Mouse (Mus musculus) hindbrain, embryonic 14.5 days (tissue): ENCODE measurements at regions not wholly inside any gene's neighbourhood (a gene's known extent, or its start where the extent isn't known, plus 50 kb on each side); places are given as distances from the start of the nearest gene placed in this dataset.
"Not testable (repeated sequence)": the region's sequence is repeated elsewhere in the genome, so short reads cannot be mapped to it uniquely, and the experiment has no call there.

Source experiments
- ATAC-seq: fragments of 200-750 bp; cut with Nextera tagmentation; 2 replicates; pipeline ENCODE4 v1.8.0; 2017; ENCODE audit warnings: moderate number of reproducible peaks, mild to moderate bottlenecking, moderate TSS enrichment, moderate library complexity; ENCODE audit not compliant: low FRiP score
- DNase-seq: peaks from one replicate; pipeline ENCODE4 v3.0.0-alpha.2; 2015; ENCODE audit warnings: low spot score
- H3K27ac ChIP-seq: fragments of 300-500 bp; sonication (generic); 2 replicates; pipeline ENCODE4 v1.5.1; 2014; ENCODE audit warnings: mild to moderate bottlenecking, moderate library complexity
- H3K27me3 ChIP-seq: fragments of 300-500 bp; sonication (generic); 2 replicates; pipeline ENCODE4 v1.6.1; 2014; ENCODE audit warnings: mild to moderate bottlenecking, low read length, mixed read lengths; ENCODE audit not compliant: control insufficient read depth, insufficient read depth
- H3K36me3 ChIP-seq: fragments of 300-500 bp; sonication (generic); replicated peaks from 2 replicates; pipeline ENCODE4 v1.6.1; 2014; ENCODE audit not compliant: control insufficient read depth, insufficient read depth
- H3K4me1 ChIP-seq: fragments of 300-500 bp; sonication (generic); replicated peaks from 2 replicates; pipeline ENCODE4 v1.6.1; 2014; ENCODE audit warnings: antibody characterized with exemption, low read length, mixed read lengths; ENCODE audit not compliant: control insufficient read depth, insufficient read depth
- H3K4me2 ChIP-seq: fragments of 300-500 bp; sonication (generic); replicated peaks from 2 replicates; pipeline ENCODE4 v1.6.1; 2014; ENCODE audit warnings: mild to moderate bottlenecking, moderate library complexity
- H3K4me3 ChIP-seq: fragments of 300-500 bp; sonication (generic); replicated peaks from 2 replicates; pipeline ENCODE4 v1.5.1; 2014; ENCODE audit warnings: mild to moderate bottlenecking, low read length
- H3K9ac ChIP-seq: fragments of 300-500 bp; sonication (generic); 2 replicates; pipeline ENCODE4 v1.6.1; 2014
- H3K9me3 ChIP-seq: fragments of 300-500 bp; sonication (generic); 2 replicates; pipeline ENCODE4 v1.6.1; 2016; ENCODE audit warnings: low read length; ENCODE audit not compliant: control insufficient read depth
- WGBS: fragments of 180-500 bp; shearing (Covaris S2); extraction: QIAGEN DNeasy Blood & Tissue Kit; methylation state at CpG from one replicate; pipeline ENCODE4 v1.1.7; 2014; 5-methylcytosine and 5-hydroxymethylcytosine counted together

DNA sequence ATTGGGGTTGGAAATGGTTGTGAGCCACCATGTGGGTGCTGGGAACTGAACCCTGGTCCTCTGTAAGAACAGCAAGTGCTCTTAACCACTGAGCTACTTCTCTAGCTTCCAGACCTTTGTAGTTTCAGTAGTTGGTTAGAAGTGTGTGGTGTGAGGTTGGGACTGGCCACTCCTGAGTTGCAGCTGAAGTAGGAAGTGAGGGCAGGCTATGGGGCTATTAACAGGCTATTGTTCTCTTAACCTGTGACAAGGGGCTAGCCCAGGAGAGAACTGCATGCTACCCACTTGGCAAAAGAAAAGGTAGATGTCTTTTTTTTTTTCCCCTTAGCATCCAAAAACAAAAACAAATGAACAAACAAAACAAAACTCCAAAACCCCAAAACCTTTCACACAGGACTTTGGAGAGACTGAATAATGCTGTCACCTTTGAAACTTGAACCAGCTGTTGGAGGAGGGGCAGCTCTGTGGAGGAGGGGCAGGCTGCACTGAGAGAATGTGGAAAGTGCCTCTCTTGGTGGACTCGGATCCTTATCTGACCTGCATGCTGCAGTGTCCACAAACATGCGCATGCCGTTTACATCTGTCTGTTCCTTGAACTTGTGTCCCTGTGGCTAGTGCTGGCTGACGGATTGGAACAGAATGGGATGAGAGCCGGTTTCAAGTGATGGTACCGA is 149.3 kb upstream of the Unc93a2 start:
- no peaks in the 10 kb centered on the region for H3K36me3 ChIP-seq
- no peak for DNase-seq
- 90% methylated on average over 6 of the region's 6 CpGs for WGBS
- H3K4me2 ChIP-seq: no peak overlapping the region
- H3K27ac ChIP-seq: no peak overlapping the region
- H3K27me3 ChIP-seq: no peaks in the 10 kb centered on the region
- H3K9ac ChIP-seq: no peak overlapping the region
- ATAC-seq: no peak
- no peaks in the 10 kb centered on the region for H3K4me1 ChIP-seq
- no peak overlapping the region for H3K4me3 ChIP-seq
- H3K9me3 ChIP-seq: no peaks in the 10 kb centered on the region

DNA sequence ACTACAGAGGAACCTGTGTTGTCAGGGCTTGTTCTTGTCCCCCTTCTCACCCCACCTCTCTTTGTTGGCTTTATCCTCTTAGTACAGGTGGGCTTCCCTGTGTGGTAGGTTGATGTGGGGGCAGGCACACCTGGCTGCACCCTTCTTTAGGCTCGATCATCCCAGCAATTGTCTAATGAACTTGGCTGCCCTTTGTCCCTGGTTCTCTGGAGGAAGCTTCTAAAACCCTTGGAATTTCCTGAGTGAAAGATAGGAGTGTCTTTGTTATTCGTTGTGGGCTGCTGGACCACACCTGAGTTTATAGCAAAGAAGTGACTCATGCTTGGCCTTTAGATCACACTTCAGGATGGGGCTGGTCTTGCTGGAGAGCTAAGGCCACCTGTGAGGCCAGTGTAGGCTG is 148.3 kb upstream of the Unc93a2 start:
- WGBS: 83% methylated on average over 2 of the region's 2 CpGs
- ATAC-seq: no peak
- no peaks in the 10 kb centered on the region for H3K36me3 ChIP-seq
- H3K4me3 ChIP-seq: no peak overlapping the region
- H3K9ac ChIP-seq: no peak overlapping the region
- DNase-seq: no peak
- H3K4me1 ChIP-seq: no peaks in the 10 kb centered on the region
- H3K9me3 ChIP-seq: no peaks in the 10 kb centered on the region
- H3K27me3 ChIP-seq: no peaks in the 10 kb centered on the region
- H3K4me2 ChIP-seq: no peak overlapping the region
- H3K27ac ChIP-seq: no peak overlapping the region

DNA sequence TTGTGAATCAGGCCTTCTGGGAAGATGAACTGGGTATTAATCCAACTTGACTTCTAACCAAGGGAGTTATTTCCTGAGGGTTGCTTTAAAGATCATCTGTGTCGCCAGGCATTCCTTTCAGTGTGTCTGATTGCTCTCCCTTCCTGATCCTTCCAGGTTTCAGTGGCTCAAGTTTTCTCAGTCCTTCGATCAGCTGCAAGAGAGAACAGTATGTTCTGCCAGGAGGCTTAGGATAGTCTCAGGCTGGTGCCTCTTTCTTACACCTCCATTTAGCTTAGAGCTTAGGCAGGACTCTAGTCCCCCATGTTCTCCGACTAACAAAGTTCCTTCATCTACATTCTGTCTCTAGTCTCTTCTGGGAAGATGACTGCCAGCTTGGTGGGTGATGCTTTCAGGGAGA is 147.4 kb upstream of the Unc93a2 start:
- Histone ChIP-seq H3K27ac (no peak overlapping the region), H3K4me2 (no peak overlapping the region), H3K4me3 (no peak overlapping the region), H3K4me1 (no peaks in the 10 kb centered on the region), H3K9ac (no peak overlapping the region), H3K9me3 (no peaks in the 10 kb centered on the region), H3K27me3 (no peaks in the 10 kb centered on the region), H3K36me3 (no peaks in the 10 kb centered on the region)
- ATAC-seq (no peak), DNase-seq (no peak)
- WGBS: 82% methylated on average over 3 of the region's 3 CpGs

DNA sequence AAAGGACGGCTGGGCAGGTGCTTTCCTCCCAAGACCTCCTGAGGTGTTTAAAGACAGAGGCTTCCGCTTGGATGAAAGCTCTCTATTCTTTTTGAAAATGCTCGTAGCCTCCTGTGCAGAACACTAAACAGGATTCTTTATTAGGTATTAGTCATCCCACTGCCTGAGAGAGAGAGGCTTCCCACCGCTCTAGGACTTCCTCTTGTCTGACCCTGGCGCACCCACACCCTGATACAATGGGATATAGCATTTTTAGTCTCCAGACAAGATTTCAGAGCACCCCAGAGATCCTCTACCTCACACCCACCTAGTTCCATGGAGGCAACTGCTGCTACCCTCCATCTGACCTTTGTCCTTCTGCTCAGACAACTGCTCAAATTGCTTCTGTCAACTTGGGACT is 144.0 kb upstream of the Unc93a2 start:
- ATAC-seq (no peak), DNase-seq (no peak)
- 30% methylated on average over 5 of the region's 5 CpGs for WGBS
- Histone ChIP-seq H3K9ac (no peak overlapping the region), H3K4me2 (no peak overlapping the region), H3K9me3 (no peaks in the 10 kb centered on the region), H3K4me3 (no peak overlapping the region), H3K36me3 (no peaks in the 10 kb centered on the region), H3K27me3 (no peaks in the 10 kb centered on the region), H3K27ac (no peak overlapping the region), H3K4me1 (no peaks in the 10 kb centered on the region)

DNA sequence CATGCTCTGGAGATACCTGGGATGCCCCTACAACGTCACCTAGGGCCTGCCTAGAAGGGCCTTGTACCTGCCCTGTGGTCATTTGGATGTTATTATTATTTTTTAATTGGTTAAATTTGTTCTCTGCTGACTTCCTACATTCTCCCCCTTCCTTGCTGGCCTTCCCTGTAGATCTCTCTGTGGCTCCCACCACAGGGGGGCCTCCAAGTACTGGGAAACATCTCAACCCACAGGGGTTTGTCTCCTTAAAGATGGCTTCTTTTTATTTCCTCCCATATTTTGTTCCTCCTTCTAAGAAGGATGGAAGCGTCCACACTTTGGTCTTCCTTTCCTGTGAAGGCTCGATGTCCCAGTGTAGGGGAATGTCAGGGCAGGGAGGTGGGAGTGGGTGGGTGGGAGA is 142.4 kb upstream of the Unc93a2 start:
- H3K9me3 ChIP-seq: no peaks in the 10 kb centered on the region
- ATAC-seq (no peak), DNase-seq (no peak)
- H3K4me2 ChIP-seq: no peak overlapping the region
- H3K27ac ChIP-seq: no peak overlapping the region
- no peak overlapping the region for H3K4me3 ChIP-seq
- H3K27me3 ChIP-seq: no peaks in the 10 kb centered on the region
- WGBS: 91% methylated on average over 3 of the region's 3 CpGs
- no peaks in the 10 kb centered on the region for H3K4me1 ChIP-seq
- no peak overlapping the region for H3K9ac ChIP-seq
- H3K36me3 ChIP-seq: no peaks in the 10 kb centered on the region

DNA sequence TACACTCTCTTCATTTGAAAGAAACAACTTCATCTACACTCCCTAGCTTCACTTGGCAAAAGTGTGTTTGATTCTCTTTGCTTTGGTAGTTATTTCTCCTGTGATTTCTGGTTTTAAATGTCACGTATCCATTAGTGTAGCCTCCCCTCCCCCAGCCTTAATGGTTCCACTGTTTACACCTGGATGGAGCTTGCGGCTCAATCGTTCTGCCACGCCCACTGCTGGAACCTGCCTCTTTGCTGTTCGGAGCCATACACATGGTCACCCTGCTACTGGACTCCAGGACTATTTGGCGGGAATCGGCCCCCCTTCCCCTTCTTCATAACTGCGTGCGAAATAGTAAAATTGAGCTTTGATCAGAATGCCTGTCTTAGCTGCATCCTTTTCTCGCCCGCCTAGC is 139.2 kb upstream of the Unc93a2 start:
- H3K27ac ChIP-seq, H3K4me3 ChIP-seq, H3K9me3 ChIP-seq, DNase-seq, H3K27me3 ChIP-seq, ATAC-seq, H3K4me1 ChIP-seq, H3K36me3 ChIP-seq, H3K4me2 ChIP-seq, H3K9ac ChIP-seq: not testable (repeated sequence)
- WGBS: 95% methylated on average over 11 of the region's 11 CpGs

DNA sequence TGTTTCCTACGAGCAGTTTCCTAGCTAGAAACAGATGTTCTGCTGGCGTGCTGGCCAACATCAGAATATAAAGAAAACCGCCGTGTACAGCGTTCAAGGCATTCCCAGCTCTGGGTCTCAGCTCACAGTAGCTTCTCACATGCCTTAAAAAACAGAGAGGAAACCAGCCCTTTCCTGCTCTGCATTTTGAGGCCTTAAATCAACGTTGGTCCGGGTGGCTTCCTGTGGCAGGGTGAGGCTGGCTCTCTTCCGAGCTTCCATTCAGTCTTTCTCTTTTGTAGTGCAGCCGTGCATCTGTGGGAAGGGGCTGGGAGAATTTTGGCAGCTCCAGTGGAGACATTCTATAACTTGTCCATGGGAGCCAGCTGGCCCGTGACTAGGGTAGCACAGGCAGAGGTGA is 135.9 kb upstream of the Unc93a2 start:
- ATAC-seq (peak; percentile 37; the same call in 1 of the 2 replicates), DNase-seq (peak; percentile 33)
- no peak overlapping the region for H3K4me2 ChIP-seq
- H3K36me3 ChIP-seq: no peaks in the 10 kb centered on the region
- WGBS: 58% methylated on average over 10 of the region's 10 CpGs
- H3K27me3 ChIP-seq: no peaks in the 10 kb centered on the region
- H3K4me3 ChIP-seq: no peak overlapping the region
- H3K9ac ChIP-seq: no peak overlapping the region
- no peaks in the 10 kb centered on the region for H3K9me3 ChIP-seq
- H3K27ac ChIP-seq: peak overlapping the region; percentile 51; the same call in 1 of the 2 replicates
- H3K4me1 ChIP-seq: no peaks in the 10 kb centered on the region
